In the genomic region with DNA sequence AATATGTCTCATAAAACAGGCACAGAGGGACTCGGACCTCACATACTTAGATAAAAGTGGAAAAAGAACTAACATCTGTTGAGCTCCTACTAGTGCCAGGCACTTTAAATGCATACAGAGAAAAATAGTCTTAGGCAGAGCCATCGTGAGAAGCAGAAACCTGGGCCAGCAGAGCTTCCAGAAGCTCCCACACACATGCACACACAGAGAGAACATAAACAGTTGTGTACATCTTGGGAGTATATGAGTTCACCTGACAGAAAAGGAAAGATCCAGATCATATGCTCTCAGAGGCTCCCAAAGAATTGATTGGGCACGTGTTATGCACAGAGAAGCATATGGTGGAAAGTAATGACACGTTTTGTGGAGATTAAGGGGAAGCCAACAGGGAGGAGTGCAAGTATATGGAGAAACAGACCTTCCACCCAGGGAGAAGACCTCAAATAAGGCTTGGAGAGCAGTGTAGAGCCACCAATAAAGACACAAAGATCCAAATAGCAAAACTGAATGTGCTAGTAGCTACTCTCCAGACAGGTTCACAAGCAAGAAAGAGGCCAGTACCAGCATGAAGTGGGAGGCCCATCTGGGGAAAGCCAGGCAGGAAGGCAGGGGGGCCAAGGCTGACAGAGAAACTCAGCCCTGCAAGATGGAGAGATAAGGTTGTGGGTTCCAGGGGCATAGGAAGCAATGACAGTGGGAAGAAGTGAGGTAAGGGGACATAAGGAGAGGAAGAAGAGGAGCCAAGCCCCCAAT, we compare ENCODE assay signal across 8 mouse cellular contexts. TPM values are rescaled to one million over a fixed set of nuclear protein-coding genes. Genes with fewer than 3 reads are reported as not detected.
A peak's percentile ranks its signal among the peaks of the same experiment; 100 is the strongest.
DNase-seq lines count a peak whose midpoint lies in the region; ATAC-seq and TF ChIP-seq lines count a peak whose summit lies in the region.

No protein-coding gene starts in this region.

- no peaks in the 10 kb centered on the region for H3K9me3 ChIP-seq in forebrain, embryonic 14.5 days (replicated peaks; ENCODE audit: control insufficient read depth, low read length)
- no peaks in the 10 kb centered on the region for H3K9me3 ChIP-seq in limb, embryonic 14.5 days (ENCODE audit: control insufficient read depth, low read length)

- peak overlapping the region; percentile 91 for H3K27ac ChIP-seq in left cerebral cortex, adult 2 months
- H3K27ac ChIP-seq in forebrain, embryonic 14.5 days (ENCODE audit: low read depth, low read length), result no peak overlapping the region
- H3K27ac ChIP-seq in limb, embryonic 14.5 days (replicated peaks; ENCODE audit: low read depth, low read length), result no peak overlapping the region

- H3K4me1 ChIP-seq in forebrain, embryonic 14.5 days (ENCODE audit: control insufficient read depth, insufficient read depth, low read length), result no peaks in the 10 kb centered on the region
- H3K4me1 ChIP-seq in limb, embryonic 14.5 days (ENCODE audit: control insufficient read depth, insufficient read depth, low read length), result peaks cover 9% of the 10 kb centered on the region

- no peak overlapping the region for H3K9ac ChIP-seq in forebrain, embryonic 14.5 days (ENCODE audit: low read length)
- peak overlapping the region; percentile 16; the same call in 1 of the 2 replicates for H3K9ac ChIP-seq in limb, embryonic 14.5 days (ENCODE audit: low read depth, low read length, severe bottlenecking)

- peak in 1 of 2 experiments; percentile 16 for DNase-seq in left cerebral cortex, adult 2 months (ENCODE audit: extremely low spot score in 1 of 2, low spot score in 2 of 2)
- DNase-seq in left cerebral cortex, postnatal 4 days, result no peak
- DNase-seq in adipocyte (ENCODE audit: low spot score), result peak; percentile 66
- no peak for DNase-seq in forebrain, embryonic 14.5 days (ENCODE audit: low spot score)
- DNase-seq in limb, embryonic 14.5 days (ENCODE audit: low spot score), result no peak
- peak; percentile 10 for DNase-seq in splenic B cell, adult 2 months (ENCODE audit: low read depth, low spot score)
- no peak for DNase-seq in gastrocnemius, postnatal 14 days
- no peak for DNase-seq in cerebellum, adult 11-12 months

- TF ChIP-seq POLR2A in limb, embryonic 14.5 days (IDR thresholded peaks at IDR 0.05; ENCODE audit: borderline replicate concordance, extremely low read depth, insufficient read depth, insufficient read length), result no peak

- no peak; the same call in none of the 2 replicates for TF ChIP-seq CTCF in left cerebral cortex, adult 2 months (IDR thresholded peaks at IDR 0.05)

- H3K27me3 ChIP-seq in forebrain, embryonic 14.5 days (replicated peaks; ENCODE audit: control insufficient read depth, insufficient read depth, low read length), result no peaks in the 10 kb centered on the region
- no peaks in the 10 kb centered on the region for H3K27me3 ChIP-seq in limb, embryonic 14.5 days (ENCODE audit: control insufficient read depth, insufficient read depth, low read length)
- no peaks in the 10 kb centered on the region for H3K27me3 ChIP-seq in splenic B cell, adult 2 months (ENCODE audit: control insufficient read depth, insufficient read depth, low read length, poor library complexity, severe bottlenecking)

- H3K36me3 ChIP-seq in forebrain, embryonic 14.5 days (ENCODE audit: control insufficient read depth, insufficient read depth, low read length), result no peaks in the 10 kb centered on the region
- no peaks in the 10 kb centered on the region for H3K36me3 ChIP-seq in limb, embryonic 14.5 days (ENCODE audit: control insufficient read depth, insufficient read depth, low read length)
- no peaks in the 10 kb centered on the region for H3K36me3 ChIP-seq in splenic B cell, adult 2 months (ENCODE audit: control insufficient read depth, insufficient read depth, low read length, poor library complexity, severe bottlenecking)

- ATAC-seq in forebrain, embryonic 14.5 days, result no peak
- ATAC-seq in limb, embryonic 14.5 days (ENCODE audit: low FRiP score, low read depth), result no peak

- WGBS in forebrain, embryonic 14.5 days, result 45% methylated on average over 4 of the region's 4 CpGs
- WGBS in limb, embryonic 14.5 days, result 25% methylated on average over 4 of the region's 4 CpGs

- 0 out of 2 replicates have a peak overlapping the region, but pooled peaks have one; percentile 85 for H3K4me2 ChIP-seq in forebrain, embryonic 14.5 days (ENCODE audit: low read length)
- H3K4me2 ChIP-seq in limb, embryonic 14.5 days (replicated peaks; ENCODE audit: low read depth, low read length, severe bottlenecking), result peak overlapping the region; percentile 68

- intact Hi-C loops in left cerebral cortex, adult 2 months (cut with DNase I), result loop anchor here (2.0 to 10.0 kb wide), 5 partner anchors 30 to 306 kb away; a partner anchor contains a TSS
- intact Hi-C loops in left cerebral cortex, postnatal 4 days (cut with DNase I), result no loop called here
- intact Hi-C loops in gastrocnemius, postnatal 14 days (cut with DNase I; ENCODE audit: low total_unique reads), result no loop called here

- H3K4me3 ChIP-seq in left cerebral cortex, adult 2 months, result peak overlapping the region; percentile 84
- H3K4me3 ChIP-seq in forebrain, embryonic 14.5 days (ENCODE audit: low read depth, low read length), result no peak overlapping the region
- H3K4me3 ChIP-seq in limb, embryonic 14.5 days (replicated peaks; ENCODE audit: low read length), result peak overlapping the region; percentile 73

RNA-seq across cellular contexts. Expression of a gene that starts 2.6 kb away (rescaled TPM):
- 10 to 100 TPM; 44.2 to 45.7 TPM for total RNA-seq in left cerebral cortex, adult 2 months (2021)
- 10 to 100 TPM in 1 of 2 experiments, 1 to 10 TPM in 1; 9.3 to 10.9 TPM for total RNA-seq in left cerebral cortex, postnatal 4 days (2021)
- polyA plus RNA-seq in forebrain, embryonic 14.5 days (2014; fragmentation: Nextera tagmentation; extraction: Ambion mirVana), result 0.79 and 0.90 TPM in 2 replicates
- 6.4 and 7.7 TPM in 2 replicates for polyA plus RNA-seq in limb, embryonic 14.5 days (2012; rRNA removed)
- 9.4 and 9.9 TPM in 2 replicates for polyA plus RNA-seq in limb, embryonic 14.5 days (2014; fragmentation: Nextera tagmentation; extraction: Ambion mirVana)
- total RNA-seq in gastrocnemius, postnatal 14 days (2021), result 10 to 100 TPM; 17.9 to 30.2 TPM

Comparison
In these comparisons a context has a peak if more than half of its experiments do, and no peak if none do; other contexts are left out.
1. DNase-seq: peak in adipocyte (single experiment) and splenic B cell, adult 2 months (single experiment); none in left cerebral cortex, postnatal 4 days (single experiment), forebrain, embryonic 14.5 days (single experiment), limb, embryonic 14.5 days (single experiment), gastrocnemius, postnatal 14 days (single experiment) and cerebellum, adult 11-12 months (single experiment).